Mouse (Mus musculus): ENCODE measurements around the gene E330034G19Rik. TPM values are rescaled to one million over a fixed set of nuclear protein-coding genes. Genes with fewer than 3 reads are reported as not detected.
A peak's percentile ranks its signal among the peaks of the same experiment; 100 is the strongest.
"Not testable (repeated sequence)": the region's sequence is repeated elsewhere in the genome, so short reads cannot be mapped to it uniquely, and the experiment has no call there.

E330034G19Rik gene
- polyA plus RNA-seq, 1 experiment from 2014 or later = not detected

- no peak overlapping the region for H3K9ac ChIP-seq (ENCODE audit: low read depth, low read length)
- no peaks in the 10 kb centered on the region for H3K36me3 ChIP-seq (ENCODE audit: control insufficient read depth, insufficient read depth, low read length)
- H3K27me3 ChIP-seq (replicated peaks; ENCODE audit: control insufficient read depth, insufficient read depth, low read length) = no peaks in the 10 kb centered on the region
- WGBS = 66% methylated on average over 5 of the region's 5 CpGs
- ATAC-seq (replicated peaks; ENCODE audit: low FRiP score) (no peak), DNase-seq (ENCODE audit: low spot score) (peak; percentile 20)
- no peak overlapping the region for H3K4me2 ChIP-seq
- no peaks in the 10 kb centered on the region for H3K9me3 ChIP-seq (ENCODE audit: control insufficient read depth, low read length)
- H3K4me3 ChIP-seq (ENCODE audit: low read depth, low read length) = no peak overlapping the region
- H3K4me1 ChIP-seq (replicated peaks; ENCODE audit: control insufficient read depth, insufficient read depth, low read length) = no peaks in the 10 kb centered on the region
- H3K27ac ChIP-seq (ENCODE audit: low read depth, low read length) = no peak overlapping the region
These were observed 617 bp downstream of the E330034G19Rik start for GRCm38 (mm10) chr14:24293631-24294030.

GRCm38 (mm10) chr14:24302126-24302525 is 9.1 kb downstream of the E330034G19Rik start:
- H3K9ac ChIP-seq (ENCODE audit: low read depth, low read length); H3K4me3 ChIP-seq (ENCODE audit: low read depth, low read length); H3K27me3 ChIP-seq (replicated peaks; ENCODE audit: control insufficient read depth, insufficient read depth, low read length); H3K4me1 ChIP-seq (replicated peaks; ENCODE audit: control insufficient read depth, insufficient read depth, low read length); H3K27ac ChIP-seq (ENCODE audit: low read depth, low read length); H3K4me2 ChIP-seq; ATAC-seq (replicated peaks; ENCODE audit: low FRiP score); H3K36me3 ChIP-seq (ENCODE audit: control insufficient read depth, insufficient read depth, low read length); DNase-seq (ENCODE audit: low spot score); H3K9me3 ChIP-seq (ENCODE audit: control insufficient read depth, low read length): not testable (repeated sequence)
- 78% methylated on average over 1 of the region's 1 CpGs for WGBS

GRCm38 (mm10) chr14:24306667-24307066 is 13.7 kb downstream of the E330034G19Rik start:
- H3K27ac ChIP-seq (ENCODE audit: low read depth, low read length) = no peak overlapping the region
- no peaks in the 10 kb centered on the region for H3K36me3 ChIP-seq (ENCODE audit: control insufficient read depth, insufficient read depth, low read length)
- no peak overlapping the region for H3K9ac ChIP-seq (ENCODE audit: low read depth, low read length)
- no peaks in the 10 kb centered on the region for H3K9me3 ChIP-seq (ENCODE audit: control insufficient read depth, low read length)
- no peak overlapping the region for H3K4me3 ChIP-seq (ENCODE audit: low read depth, low read length)
- no peaks in the 10 kb centered on the region for H3K4me1 ChIP-seq (replicated peaks; ENCODE audit: control insufficient read depth, insufficient read depth, low read length)
- 73% methylated on average over 6 of the region's 6 CpGs for WGBS
- DNase-seq (ENCODE audit: low spot score) (no peak), ATAC-seq (replicated peaks; ENCODE audit: low FRiP score) (no peak)
- no peaks in the 10 kb centered on the region for H3K27me3 ChIP-seq (replicated peaks; ENCODE audit: control insufficient read depth, insufficient read depth, low read length)
- H3K4me2 ChIP-seq = no peak overlapping the region

- H3K4me3 ChIP-seq (ENCODE audit: low read depth, low read length) = no peak overlapping the region
- no peak for ATAC-seq (replicated peaks; ENCODE audit: low FRiP score)
- no peaks in the 10 kb centered on the region for H3K27me3 ChIP-seq (replicated peaks; ENCODE audit: control insufficient read depth, insufficient read depth, low read length)
These were observed 14.1 kb downstream of the E330034G19Rik start for GRCm38 (mm10) chr14:24307146-24307545.

GRCm38 (mm10) chr14:24311110-24311509 is 18.1 kb downstream of the E330034G19Rik start:
- H3K4me3 ChIP-seq (ENCODE audit: low read depth, low read length) = no peak overlapping the region
- 32% methylated on average over 3 of the region's 3 CpGs for WGBS
- H3K36me3 ChIP-seq (ENCODE audit: control insufficient read depth, insufficient read depth, low read length) = no peaks in the 10 kb centered on the region
- H3K4me2 ChIP-seq = no peak overlapping the region
- no peaks in the 10 kb centered on the region for H3K9me3 ChIP-seq (ENCODE audit: control insufficient read depth, low read length)
- H3K9ac ChIP-seq (ENCODE audit: low read depth, low read length) = no peak overlapping the region
- DNase-seq (ENCODE audit: low spot score) = peak; percentile 45
- no peak overlapping the region for H3K27ac ChIP-seq (ENCODE audit: low read depth, low read length)
- H3K27me3 ChIP-seq (replicated peaks; ENCODE audit: control insufficient read depth, insufficient read depth, low read length) = no peaks in the 10 kb centered on the region
- H3K4me1 ChIP-seq (replicated peaks; ENCODE audit: control insufficient read depth, insufficient read depth, low read length) = no peaks in the 10 kb centered on the region
- ATAC-seq (replicated peaks; ENCODE audit: low FRiP score) = no peak

More at GRCm38 (mm10) chr14:24307146-24307545, 14.1 kb downstream of the E330034G19Rik start:
- no peak for DNase-seq (ENCODE audit: low spot score)
- no peaks in the 10 kb centered on the region for H3K4me1 ChIP-seq (replicated peaks; ENCODE audit: control insufficient read depth, insufficient read depth, low read length)
- H3K9ac ChIP-seq (ENCODE audit: low read depth, low read length) = no peak overlapping the region
- H3K9me3 ChIP-seq (ENCODE audit: control insufficient read depth, low read length) = no peaks in the 10 kb centered on the region
- WGBS = 61% methylated on average over 1 of the region's 1 CpGs
- no peak overlapping the region for H3K4me2 ChIP-seq
- no peak overlapping the region for H3K27ac ChIP-seq (ENCODE audit: low read depth, low read length)
- H3K36me3 ChIP-seq (ENCODE audit: control insufficient read depth, insufficient read depth, low read length) = no peaks in the 10 kb centered on the region

GRCm38 (mm10) chr14:24347007-24347406 is 54.0 kb downstream of the E330034G19Rik start:
- not testable (repeated sequence) for H3K4me2 ChIP-seq; ATAC-seq (replicated peaks; ENCODE audit: low FRiP score); H3K36me3 ChIP-seq (ENCODE audit: control insufficient read depth, insufficient read depth, low read length); H3K4me3 ChIP-seq (ENCODE audit: low read depth, low read length); H3K9ac ChIP-seq (ENCODE audit: low read depth, low read length); H3K27ac ChIP-seq (ENCODE audit: low read depth, low read length); DNase-seq (ENCODE audit: low spot score); H3K9me3 ChIP-seq (ENCODE audit: control insufficient read depth, low read length); H3K4me1 ChIP-seq (replicated peaks; ENCODE audit: control insufficient read depth, insufficient read depth, low read length); H3K27me3 ChIP-seq (replicated peaks; ENCODE audit: control insufficient read depth, insufficient read depth, low read length)
- WGBS = 72% methylated on average over 3 of the region's 3 CpGs

- Histone ChIP-seq H3K9ac (ENCODE audit: low read depth, low read length) (no peak overlapping the region), H3K4me2 (no peak overlapping the region), H3K36me3 (ENCODE audit: control insufficient read depth, insufficient read depth, low read length) (no peaks in the 10 kb centered on the region), H3K4me3 (ENCODE audit: low read depth, low read length) (no peak overlapping the region), H3K9me3 (ENCODE audit: control insufficient read depth, low read length) (no peaks in the 10 kb centered on the region), H3K27ac (ENCODE audit: low read depth, low read length) (no peak overlapping the region), H3K27me3 (replicated peaks; ENCODE audit: control insufficient read depth, insufficient read depth, low read length) (no peaks in the 10 kb centered on the region), H3K4me1 (replicated peaks; ENCODE audit: control insufficient read depth, insufficient read depth, low read length) (no peaks in the 10 kb centered on the region)
- no peak for ATAC-seq (replicated peaks; ENCODE audit: low FRiP score)
- WGBS = 61% methylated on average over 22 of the region's 22 CpGs
- peak; percentile 39 for DNase-seq (ENCODE audit: low spot score)
These were observed 65.4 kb downstream of the E330034G19Rik start for GRCm38 (mm10) chr14:24358295-24358951.

Other genes starting within 250 kb of the E330034G19Rik start
- gene Dlg5, start 47.3 kb upstream of the E330034G19Rik start, polyA plus RNA-seq (2014; fragmentation: Nextera tagmentation; extraction: Ambion mirVana) = 7.7 and 9.2 TPM in 2 replicates
- gene Polr3a, start 193.8 kb downstream of the E330034G19Rik start, polyA plus RNA-seq (2014; fragmentation: Nextera tagmentation; extraction: Ambion mirVana) = 18.2 and 18.7 TPM in 2 replicates
- gene Rps24, start 193.9 kb downstream of the E330034G19Rik start, polyA plus RNA-seq (2014; fragmentation: Nextera tagmentation; extraction: Ambion mirVana) = 1,414 and 1,515 TPM in 2 replicates

Measured in liver, embryonic 11.5 days (tissue).